Mouse (Mus musculus): ENCODE measurements around the gene Tex33. TPM values are rescaled to one million over a fixed set of nuclear protein-coding genes. Genes with fewer than 3 reads are reported as not detected.

The Tex33 gene
- polyA plus RNA-seq, 1 experiment from 2014 or later: not detected

DNA sequence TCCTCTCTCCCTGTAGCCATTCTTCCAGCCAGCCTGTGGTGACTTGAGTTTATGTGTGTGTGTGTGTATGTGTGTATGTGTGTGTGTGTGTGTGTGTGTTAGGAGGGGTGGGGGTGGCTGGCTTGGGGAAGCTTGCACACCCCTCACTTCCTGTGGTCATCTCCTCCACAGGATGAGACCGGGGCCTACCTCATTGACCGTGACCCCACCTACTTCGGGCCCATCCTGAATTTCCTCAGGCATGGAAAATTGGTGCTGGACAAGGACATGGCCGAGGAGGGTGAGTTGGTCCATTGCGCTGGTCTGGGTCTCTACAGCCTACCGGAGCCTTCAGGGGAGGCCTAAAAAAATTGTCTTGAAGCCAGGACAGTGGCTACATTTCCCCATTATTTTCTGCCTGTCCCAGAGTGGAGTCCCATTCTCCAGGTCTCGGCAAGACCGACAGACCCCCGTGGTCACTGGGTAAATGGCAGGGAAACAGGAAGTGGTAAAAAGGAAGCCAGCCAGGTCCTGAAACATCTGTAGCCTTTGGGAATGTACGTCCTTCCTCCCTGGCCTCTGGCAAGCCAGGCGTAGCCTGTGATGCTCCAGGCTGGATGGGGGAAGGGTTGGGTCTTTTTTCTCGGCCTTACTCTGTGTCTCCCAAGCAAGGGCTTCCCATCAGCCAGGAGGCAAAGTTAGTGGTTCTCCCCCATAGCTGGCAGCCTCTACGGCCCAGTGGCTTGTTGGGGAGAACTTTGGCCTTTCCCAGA, 34.3 kb upstream of the Tex33 start:
- Histone ChIP-seq H3K9ac (no peak overlapping the region), H3K27me3 (peaks cover 11% of the 10 kb centered on the region; the same call in 1 of the 2 replicates), H3K27ac (no peak overlapping the region), H3K4me1 (peaks cover 33% of the 10 kb centered on the region), H3K4me3 (replicated peaks) (peak overlapping the region; percentile 86; the same call in 1 of the 2 replicates), H3K4me2 (peak overlapping the region; percentile 82), H3K36me3 (replicated peaks) (peaks cover 39% of the 10 kb centered on the region), H3K9me3 (no peaks in the 10 kb centered on the region)
- WGBS: 85% methylated on average over 13 of the region's 13 CpGs
- no peak for ATAC-seq (ENCODE audit: low FRiP score)

- Histone ChIP-seq H3K4me1 (peaks cover 24% of the 10 kb centered on the region), H3K36me3 (replicated peaks) (peaks cover 32% of the 10 kb centered on the region), H3K9me3 (no peaks in the 10 kb centered on the region), H3K27me3 (peaks cover 18% of the 10 kb centered on the region; the same call in 1 of the 2 replicates), H3K9ac (peak overlapping the region; percentile 90), H3K4me2 (peak overlapping the region; percentile 82), H3K27ac (peak overlapping the region; percentile 53; the same call in 1 of the 2 replicates), H3K4me3 (replicated peaks) (peak overlapping the region; percentile 86)
- WGBS: 5% methylated on average over 3 of the region's 3 CpGs
- no peak for ATAC-seq (ENCODE audit: low FRiP score)
Measured at GRCm38 (mm10) chr15:78429139-78429459, 33.4 kb upstream of the Tex33 start.

DNA sequence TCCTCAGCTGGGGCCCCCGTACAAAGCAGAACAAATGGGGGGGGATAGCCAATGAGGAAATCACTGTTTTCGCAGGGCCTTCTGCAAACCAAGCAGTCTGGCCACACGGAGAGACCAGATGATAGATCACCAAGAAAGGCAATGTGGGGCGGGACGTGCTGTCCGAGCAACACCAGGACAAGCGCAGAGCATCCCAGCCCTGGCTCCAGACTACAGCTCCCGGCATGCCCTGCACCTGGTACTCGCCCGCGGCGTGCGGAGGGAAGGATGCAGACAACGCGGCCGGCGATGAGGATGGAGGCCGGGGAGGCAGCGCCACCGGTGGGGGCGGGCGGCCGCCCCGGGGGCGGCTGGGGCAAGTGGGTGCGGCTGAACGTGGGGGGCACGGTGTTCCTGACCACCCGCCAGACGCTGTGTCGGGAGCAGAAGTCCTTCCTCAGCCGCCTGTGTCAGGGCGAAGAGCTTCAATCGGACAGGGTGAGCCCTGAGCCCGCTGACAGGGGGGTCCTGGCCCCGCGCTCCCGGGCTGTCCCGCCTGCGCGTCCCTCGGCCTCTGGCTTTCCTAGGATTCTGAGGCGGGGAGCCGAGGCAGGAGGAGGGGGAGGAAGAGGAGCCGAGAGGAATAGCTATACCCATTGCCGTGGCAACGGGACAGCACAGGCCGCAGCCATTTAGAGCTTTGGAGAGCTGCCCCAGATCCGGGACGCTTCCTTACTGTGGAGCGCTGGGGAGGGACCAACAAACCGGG, 32.9 kb upstream of the Tex33 start, which contains the start of gene Kctd17:
Gene Kctd17 (plus strand): TSS at position 174 of the 748 bp plus-strand sequence.
- Histone ChIP-seq H3K4me3 (replicated peaks) (peak within 1 kb of the TSS; percentile 86), H3K9me3 (no peaks in the 10 kb centered on the region), H3K4me2 (peak within 1 kb of the TSS; percentile 82), H3K4me1 (peaks cover 23% of the 10 kb centered on the region), H3K27ac (peak within 1 kb of the TSS; percentile 53), H3K27me3 (peaks cover 23% of the 10 kb centered on the region; the same call in 1 of the 2 replicates), H3K9ac (peak within 1 kb of the TSS; percentile 90), H3K36me3 (replicated peaks) (peaks cover 27% of the 10 kb centered on the region)
- WGBS: 2% methylated on average over 41 of the region's 52 CpGs
- peak; percentile 89 for ATAC-seq (ENCODE audit: low FRiP score)

GRCm38 (mm10) chr15:78425230-78425629, 29.5 kb upstream of the Tex33 start:
- no peak for ATAC-seq (ENCODE audit: low FRiP score)
- H3K9ac ChIP-seq: no peak overlapping the region
- no peak overlapping the region for H3K4me3 ChIP-seq (replicated peaks)
- no peak overlapping the region for H3K27ac ChIP-seq
- no peaks in the 10 kb centered on the region for H3K9me3 ChIP-seq
- WGBS: 69% methylated on average over 4 of the region's 4 CpGs
- H3K4me2 ChIP-seq: no peak overlapping the region
- no peaks in the 10 kb centered on the region for H3K36me3 ChIP-seq (replicated peaks)
- peaks cover 36% of the 10 kb centered on the region for H3K27me3 ChIP-seq
- peaks cover 19% of the 10 kb centered on the region for H3K4me1 ChIP-seq

DNA sequence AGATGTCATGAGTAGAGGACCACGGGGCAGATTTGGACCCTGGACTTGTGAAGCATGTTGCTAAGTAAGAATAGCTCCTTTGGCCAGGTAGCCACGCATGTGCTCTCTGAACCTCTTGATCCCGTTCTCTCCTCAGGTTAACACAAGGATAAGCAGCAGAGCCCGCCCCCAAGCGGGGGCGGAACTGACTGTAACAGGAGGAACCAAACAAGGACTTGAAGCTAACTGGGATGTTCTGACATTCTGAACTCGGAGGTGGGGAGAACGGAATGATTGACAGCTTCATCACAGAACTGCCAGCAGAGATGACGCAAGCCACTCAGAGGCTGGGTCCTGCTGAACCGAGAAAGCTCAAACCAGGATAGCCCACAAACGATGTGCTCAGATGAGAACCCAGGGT, 28.8 kb upstream of the Tex33 start:
- Histone ChIP-seq H3K9me3 (no peaks in the 10 kb centered on the region), H3K9ac (no peak overlapping the region), H3K4me1 (peaks cover 12% of the 10 kb centered on the region), H3K4me3 (replicated peaks) (no peak overlapping the region), H3K36me3 (replicated peaks) (no peaks in the 10 kb centered on the region), H3K4me2 (no peak overlapping the region), H3K27me3 (peaks cover 36% of the 10 kb centered on the region), H3K27ac (no peak overlapping the region)
- WGBS: 32% methylated on average over 11 of the region's 11 CpGs
- ATAC-seq (ENCODE audit: low FRiP score): no peak

GRCm38 (mm10) chr15:78422046-78422956, 26.6 kb upstream of the Tex33 start:
- no peak overlapping the region for H3K4me3 ChIP-seq (replicated peaks)

DNA sequence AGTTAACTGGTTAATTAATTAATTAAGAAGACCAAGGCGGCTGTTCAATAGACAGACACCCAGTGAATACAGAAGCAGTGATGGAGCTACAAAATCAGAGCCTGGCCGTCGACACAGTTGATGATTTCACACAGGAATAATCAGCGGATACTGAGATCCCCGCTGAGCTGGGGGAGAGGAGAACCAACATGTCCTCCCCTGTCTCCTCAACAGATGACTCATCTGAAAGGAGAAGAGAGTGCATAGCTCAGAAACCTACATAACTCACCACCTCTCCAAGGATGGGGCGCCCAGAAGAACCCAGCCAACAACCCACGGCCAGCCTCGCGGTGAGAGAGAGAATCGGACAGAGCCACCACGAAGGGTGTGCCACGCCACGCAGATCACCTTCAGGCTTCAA, 24.7 kb upstream of the Tex33 start:
- H3K4me3 ChIP-seq (replicated peaks): no peak overlapping the region
- no peak for ATAC-seq (ENCODE audit: low FRiP score)
- peaks cover 25% of the 10 kb centered on the region for H3K27me3 ChIP-seq
- no peak overlapping the region for H3K27ac ChIP-seq
- H3K9me3 ChIP-seq: no peaks in the 10 kb centered on the region
- H3K4me2 ChIP-seq: no peak overlapping the region
- H3K36me3 ChIP-seq (replicated peaks): no peaks in the 10 kb centered on the region
- peaks cover 3% of the 10 kb centered on the region for H3K4me1 ChIP-seq
- no peak overlapping the region for H3K9ac ChIP-seq
- WGBS: 89% methylated on average over 13 of the region's 13 CpGs

More at GRCm38 (mm10) chr15:78422046-78422956, 26.6 kb upstream of the Tex33 start:
- Histone ChIP-seq H3K9ac (no peak overlapping the region), H3K4me2 (peak overlapping the region; percentile 10; the same call in 1 of the 2 replicates), H3K4me1 (peaks cover 3% of the 10 kb centered on the region), H3K27ac (no peak overlapping the region), H3K9me3 (no peaks in the 10 kb centered on the region), H3K27me3 (peaks cover 28% of the 10 kb centered on the region), H3K36me3 (replicated peaks) (no peaks in the 10 kb centered on the region)
- WGBS: 19% methylated on average over 15 of the region's 16 CpGs
- 0 out of 2 replicates have a peak, but pooled peaks have one; percentile 36 for ATAC-seq (ENCODE audit: low FRiP score)

DNA sequence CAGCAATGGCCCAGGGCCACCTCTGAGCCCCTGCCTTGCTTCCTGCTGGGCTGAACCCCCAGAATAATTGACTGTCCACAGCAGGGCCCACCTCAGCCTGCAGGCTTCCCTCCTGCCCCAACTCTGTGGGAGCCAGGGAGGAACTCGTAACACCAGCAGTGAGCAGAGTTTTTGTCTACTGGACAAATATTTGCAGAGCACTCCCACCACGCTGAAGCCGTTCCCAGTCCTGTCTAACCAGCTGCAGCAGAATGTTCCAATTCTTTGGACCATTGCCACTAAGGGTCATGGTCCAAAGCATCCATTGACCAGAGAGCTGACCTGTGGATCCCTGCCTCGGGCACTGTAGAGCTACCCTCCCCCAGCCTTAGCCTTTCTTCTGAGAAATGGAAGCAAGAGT, 21.2 kb upstream of the Tex33 start:
- H3K9ac ChIP-seq: no peak overlapping the region

DNA sequence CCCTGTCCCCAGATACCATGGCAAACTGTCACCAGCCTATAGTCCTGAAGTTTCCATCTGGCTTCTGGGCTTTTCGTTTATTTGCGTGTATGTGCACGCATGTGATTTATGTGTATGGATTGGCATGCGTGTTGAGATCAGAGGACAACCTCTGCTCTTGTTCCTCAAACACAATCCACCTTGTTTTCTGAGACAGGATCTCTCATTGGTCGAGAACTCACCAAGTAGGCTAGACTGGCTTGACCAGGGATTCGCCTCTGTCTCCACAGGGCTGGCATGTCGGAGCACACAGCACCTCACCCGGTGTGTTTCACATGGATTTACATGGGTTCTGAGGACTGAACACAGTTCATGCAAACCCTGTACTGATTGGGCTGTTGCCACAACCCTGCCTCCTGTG, 18.4 kb upstream of the Tex33 start:
- Histone ChIP-seq H3K36me3 (replicated peaks) (0 out of 2 replicates have a peak, but pooled peaks cover 7% of the 10 kb centered on the region), H3K9me3 (no peaks in the 10 kb centered on the region), H3K27me3 (peaks cover 35% of the 10 kb centered on the region), H3K27ac (no peak overlapping the region), H3K9ac (no peak overlapping the region), H3K4me2 (no peak overlapping the region), H3K4me3 (replicated peaks) (no peak overlapping the region), H3K4me1 (peaks cover 12% of the 10 kb centered on the region)
- ATAC-seq (ENCODE audit: low FRiP score): no peak
- WGBS: 94% methylated on average over 8 of the region's 8 CpGs

More for the DNA sequence above, 21.2 kb upstream of the Tex33 start:
- Histone ChIP-seq H3K4me3 (replicated peaks) (no peak overlapping the region), H3K9me3 (no peaks in the 10 kb centered on the region), H3K36me3 (replicated peaks) (no peaks in the 10 kb centered on the region), H3K27me3 (peaks cover 10% of the 10 kb centered on the region; the same call in 1 of the 2 replicates), H3K27ac (no peak overlapping the region), H3K4me2 (no peak overlapping the region), H3K4me1 (no peaks in the 10 kb centered on the region; the same call in 1 of the 2 replicates)
- no peak for ATAC-seq (ENCODE audit: low FRiP score)
- WGBS: 22% methylated on average over 4 of the region's 4 CpGs

- Histone ChIP-seq H3K9me3 (no peaks in the 10 kb centered on the region), H3K27ac (no peak overlapping the region), H3K9ac (no peak overlapping the region), H3K4me2 (no peak overlapping the region), H3K27me3 (peaks cover 39% of the 10 kb centered on the region), H3K4me3 (replicated peaks) (no peak overlapping the region), H3K36me3 (replicated peaks) (0 out of 2 replicates have a peak, but pooled peaks cover 7% of the 10 kb centered on the region), H3K4me1 (peaks cover 12% of the 10 kb centered on the region)
- WGBS: 50% methylated on average over 1 of the region's 1 CpGs
- no peak for ATAC-seq (ENCODE audit: low FRiP score)
Measured at GRCm38 (mm10) chr15:78413719-78414117, 18.0 kb upstream of the Tex33 start.

GRCm38 (mm10) chr15:78413083-78413718, 17.5 kb upstream of the Tex33 start:
- H3K4me3 ChIP-seq (replicated peaks): no peak overlapping the region
- WGBS: 87% methylated on average over 14 of the region's 14 CpGs
- no peaks in the 10 kb centered on the region for H3K9me3 ChIP-seq
- peaks cover 12% of the 10 kb centered on the region for H3K4me1 ChIP-seq
- no peak overlapping the region for H3K9ac ChIP-seq
- no peak for ATAC-seq (ENCODE audit: low FRiP score)
- peaks cover 44% of the 10 kb centered on the region for H3K27me3 ChIP-seq
- H3K36me3 ChIP-seq (replicated peaks): 0 out of 2 replicates have a peak, but pooled peaks cover 7% of the 10 kb centered on the region
- no peak overlapping the region for H3K27ac ChIP-seq
- no peak overlapping the region for H3K4me2 ChIP-seq
